Mouse (Mus musculus) liver, postnatal 0 days (tissue): ENCODE measurements around the gene Naa40.

Experiments used
- CTCF ChIP-seq: sonication (generic); IDR thresholded peaks from 2 replicates; pipeline ENCODE4 v1.5.1; 2016; ENCODE audit warnings: antibody characterized with exemption, low read depth
- EP300 ChIP-seq: IDR thresholded peaks from 2 replicates; pipeline ENCODE4 v1.6.1; 2016; ENCODE audit warnings: antibody characterized with exemption, low read depth, mild to moderate bottlenecking

DNA sequence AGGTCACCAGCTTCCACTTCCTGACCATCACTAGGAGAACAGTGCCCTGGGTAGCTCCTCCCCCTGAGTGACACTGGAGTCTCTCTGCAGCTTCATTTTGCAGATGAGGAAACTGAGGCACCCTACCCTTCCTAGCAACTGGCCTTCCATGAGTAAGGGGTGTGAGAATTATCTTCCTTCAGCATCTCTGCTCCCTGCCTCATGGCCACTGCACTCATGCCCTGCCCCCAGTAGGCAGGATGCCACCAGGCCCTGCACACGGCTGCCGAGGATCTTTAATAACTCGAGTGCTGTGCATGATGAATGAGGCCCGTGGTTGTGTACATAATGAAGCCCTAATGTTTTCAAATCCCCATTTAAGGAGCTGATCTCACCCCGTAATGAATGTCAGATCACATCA is 50.0 kb downstream of the Naa40 start:
- TF ChIP-seq CTCF (no peak), EP300 (no peak)
